Mouse (Mus musculus): ENCODE data around the gene Sh2b2.

The Sh2b2 gene

DNA sequence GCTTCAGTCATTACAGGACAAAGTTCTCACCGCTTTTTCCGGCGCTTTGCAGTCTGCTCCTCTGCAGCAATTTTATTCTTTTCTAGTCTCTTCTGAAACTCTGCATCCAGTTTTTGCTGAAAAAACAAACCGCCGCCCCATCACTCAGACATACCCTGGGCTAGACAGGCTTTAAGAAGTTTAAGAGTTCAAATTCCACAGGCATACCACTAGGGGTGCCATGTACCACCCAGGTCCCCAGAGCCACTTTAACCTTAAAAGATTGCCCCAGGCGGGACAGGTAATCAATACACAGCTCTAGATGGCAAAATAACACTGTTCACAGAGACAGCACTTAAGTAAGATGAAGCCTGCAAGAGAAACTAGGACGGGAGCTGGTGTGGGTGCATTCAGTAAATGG, 54.5 kb downstream of the Sh2b2 start:
- in situ Hi-C loops (cut with MboI; ENCODE audit: low sequenced_read_pairs) = no loop called here

- in situ Hi-C loops (cut with MboI; ENCODE audit: low sequenced_read_pairs) = no loop called here
Observed at GRCm38 (mm10) chr5:136186723-136187122, 59.6 kb downstream of the Sh2b2 start.

DNA sequence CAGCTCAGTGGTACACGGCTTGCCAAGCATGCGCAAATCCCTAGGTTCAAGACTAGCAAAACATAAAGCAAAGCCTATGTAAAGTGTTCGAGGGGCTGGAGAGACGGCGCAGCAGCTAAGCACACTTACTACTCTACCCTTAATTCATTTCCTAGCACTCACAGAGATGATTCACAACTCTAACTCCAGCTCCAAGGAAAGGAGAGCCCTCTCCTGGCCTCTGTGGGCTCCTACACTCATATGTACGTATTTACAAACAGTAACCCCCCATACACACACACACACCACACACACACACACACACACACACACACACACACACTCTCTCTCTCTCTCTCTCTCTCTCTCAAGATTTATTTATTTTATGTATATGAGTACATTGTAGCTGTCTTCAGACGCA, 62.6 kb downstream of the Sh2b2 start:
- in situ Hi-C loops (cut with MboI; ENCODE audit: low sequenced_read_pairs) = no loop called here

DNA sequence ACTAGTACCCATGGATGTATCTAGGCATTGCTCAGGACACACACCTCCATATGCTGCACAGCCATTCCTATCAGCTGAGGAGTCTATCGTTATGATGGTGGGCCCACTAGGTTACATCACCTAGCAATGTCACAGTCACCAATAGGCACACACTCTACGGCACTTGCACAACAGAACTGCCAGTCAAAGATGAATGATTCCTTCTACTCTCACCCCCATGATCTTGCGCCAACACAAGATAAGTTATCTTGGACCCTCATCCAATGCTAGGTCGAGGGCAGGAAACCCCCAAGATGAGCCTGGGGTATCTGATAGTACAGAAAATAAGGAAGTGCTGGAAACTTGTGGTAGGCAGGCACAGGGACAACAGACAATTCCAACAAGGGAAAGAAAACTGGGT, 63.5 kb downstream of the Sh2b2 start:
- in situ Hi-C loops (cut with MboI; ENCODE audit: low sequenced_read_pairs) = no loop called here

- in situ Hi-C loops (cut with MboI; ENCODE audit: low sequenced_read_pairs) = no loop called here
Observed at GRCm38 (mm10) chr5:136182049-136182448, 64.3 kb downstream of the Sh2b2 start.

DNA sequence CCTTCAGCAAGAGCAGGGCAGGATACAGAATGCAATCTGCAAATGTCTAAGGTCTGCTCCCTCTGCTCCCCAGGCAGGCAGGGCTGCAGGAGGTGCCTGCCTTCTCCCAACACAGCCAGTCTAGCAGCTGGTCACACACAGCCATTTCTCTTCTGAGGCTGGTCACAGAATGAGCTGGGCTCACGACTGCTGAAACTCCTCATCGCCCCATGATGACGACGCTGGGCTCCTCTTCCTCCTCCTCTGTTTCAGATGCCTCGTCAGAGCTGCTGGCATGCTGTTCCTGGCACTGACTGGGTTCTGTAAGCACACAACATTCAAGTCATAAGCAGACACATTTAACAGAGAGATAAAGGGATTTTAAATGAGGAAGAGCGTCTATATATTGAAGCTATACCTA, 65.2 kb downstream of the Sh2b2 start:
- in situ Hi-C loops (cut with MboI; ENCODE audit: low sequenced_read_pairs) = no loop called here

DNA sequence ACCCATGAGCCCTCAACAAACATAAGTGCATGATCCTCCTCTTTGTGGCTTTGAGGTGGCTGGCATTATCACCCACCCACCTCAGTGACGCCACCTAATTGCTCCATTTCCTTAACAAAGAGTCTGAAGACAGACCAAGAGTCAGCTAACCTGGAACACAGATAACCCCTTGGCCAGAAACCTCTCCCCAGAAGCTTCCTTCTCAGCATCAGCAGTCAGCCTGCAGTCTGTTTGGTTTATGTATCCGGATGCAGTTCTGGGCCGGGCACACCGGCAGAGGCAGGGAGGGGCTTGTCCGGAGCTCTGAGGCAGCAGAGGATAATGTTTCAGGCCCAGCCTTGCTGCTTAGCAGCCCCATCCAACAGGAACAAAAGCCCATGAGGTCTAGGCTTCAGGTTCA, 66.8 kb downstream of the Sh2b2 start:
- in situ Hi-C loops (cut with MboI; ENCODE audit: low sequenced_read_pairs) = no loop called here

DNA sequence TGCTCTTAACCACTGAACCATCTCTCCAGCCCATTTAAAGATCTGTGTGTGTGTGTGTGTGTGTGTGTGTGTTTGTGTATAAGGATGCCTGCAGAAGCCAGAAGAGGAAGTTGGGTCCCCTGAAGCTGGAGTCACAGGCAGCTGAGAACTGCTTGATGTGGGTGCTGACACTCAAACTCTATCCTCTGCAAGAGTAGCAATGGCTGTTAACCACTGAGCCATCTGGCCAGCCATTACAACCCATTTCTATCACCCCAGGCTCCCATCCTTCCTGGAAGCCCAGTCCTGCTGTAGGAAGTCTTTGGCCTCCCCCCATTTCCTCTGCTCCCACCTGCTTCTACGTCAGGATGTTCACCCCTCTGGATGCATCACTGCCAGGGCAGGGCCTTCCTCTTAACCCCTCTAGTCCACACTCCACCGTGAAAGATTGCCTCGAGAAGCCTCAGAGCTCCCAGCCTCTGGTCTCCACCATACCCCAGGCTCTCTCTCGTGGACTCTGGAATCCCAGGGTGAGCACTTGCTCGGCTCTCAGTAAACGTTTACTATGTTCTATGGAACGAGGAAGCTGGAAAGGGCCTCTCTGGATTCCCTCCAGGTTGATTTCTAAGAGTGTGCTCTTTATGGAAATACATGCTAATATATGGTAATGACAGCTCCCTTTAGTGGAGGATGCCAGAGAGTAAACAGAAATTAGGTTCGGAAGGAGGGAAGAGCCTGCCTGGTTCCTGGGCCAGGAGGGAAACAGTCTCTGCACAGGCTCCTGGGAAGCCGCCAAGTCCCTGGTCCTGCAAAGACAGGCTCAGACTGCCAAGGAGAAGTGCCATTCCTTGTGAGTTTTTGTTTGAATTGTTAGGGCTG, 72.5 kb downstream of the Sh2b2 start:
- in situ Hi-C loops (cut with MboI; ENCODE audit: low sequenced_read_pairs) = no loop called here

DNA sequence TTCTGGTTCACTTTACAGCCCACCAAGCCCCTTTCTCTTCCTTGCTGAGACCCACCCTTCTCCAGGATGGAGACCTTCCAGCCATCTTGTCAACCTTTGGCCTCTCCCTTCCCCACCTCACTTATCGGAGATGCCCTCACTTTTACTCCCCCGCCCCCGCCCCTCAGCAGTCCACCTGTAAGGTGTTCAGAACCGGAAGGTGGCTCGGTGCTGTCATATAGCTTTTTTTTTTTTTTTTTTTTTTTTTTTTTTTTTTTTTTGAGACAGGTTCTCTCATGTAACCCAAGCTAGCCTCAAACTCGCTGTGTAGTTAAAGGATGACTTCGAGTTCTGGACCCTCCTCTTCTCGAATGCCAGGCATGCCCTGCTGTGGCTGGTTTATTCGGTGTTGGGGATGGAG, 73.4 kb downstream of the Sh2b2 start:
- in situ Hi-C loops (cut with MboI; ENCODE audit: low sequenced_read_pairs) = no loop called here

- in situ Hi-C loops (cut with MboI; ENCODE audit: low sequenced_read_pairs) = no loop called here
Observed at GRCm38 (mm10) chr5:136171363-136172341, 74.7 kb downstream of the Sh2b2 start.

DNA sequence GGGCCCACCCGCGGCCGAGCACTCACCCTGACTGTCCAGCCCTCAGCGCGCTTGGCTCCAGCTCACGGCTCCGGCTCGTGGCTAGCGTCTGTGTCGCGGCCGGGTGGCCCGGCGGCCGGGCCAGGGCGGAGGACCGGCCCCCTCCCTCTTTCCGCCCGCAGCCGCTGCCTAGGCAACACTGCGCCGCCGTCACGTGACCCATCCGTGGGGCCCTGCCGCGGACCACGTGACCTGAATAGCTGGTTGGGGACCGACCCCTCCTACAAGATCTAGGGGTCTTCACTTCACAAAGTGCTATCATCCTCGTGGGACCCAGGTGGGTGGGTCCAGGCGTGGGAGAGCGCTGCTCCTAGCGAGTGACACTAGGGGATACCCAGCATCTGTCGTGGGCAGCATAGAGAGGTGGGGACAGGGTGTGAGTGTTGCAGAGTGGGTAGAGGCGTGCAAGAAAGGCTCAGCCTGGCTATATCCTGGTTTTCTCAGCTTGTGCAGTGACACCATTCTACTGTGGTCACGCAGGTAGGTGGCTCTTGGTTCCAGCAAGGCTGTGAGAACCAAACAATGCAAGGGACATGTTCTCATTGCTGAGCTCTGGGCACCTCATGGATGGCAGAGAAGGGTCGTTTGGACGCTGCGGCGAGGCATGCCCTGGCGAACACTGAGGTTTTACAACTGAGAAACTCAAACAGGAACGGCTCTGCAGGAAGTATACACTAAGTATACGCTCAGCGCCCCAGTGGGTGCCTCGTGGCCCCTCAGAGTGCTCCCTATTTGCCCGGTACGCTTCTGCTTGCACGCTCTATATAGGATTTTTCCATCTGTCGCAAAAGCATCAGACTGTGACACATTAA, 75.6 kb downstream of the Sh2b2 start, which contains the start of gene Orai2:
TSS of gene Orai2 (minus strand) at position 202 of the 851 bp plus-strand sequence.
- in situ Hi-C loops (cut with MboI; ENCODE audit: low sequenced_read_pairs) = no loop called here

GRCm38 (mm10) chr5:136169626-136170511, 76.5 kb downstream of the Sh2b2 start:
- in situ Hi-C loops (cut with MboI; ENCODE audit: low sequenced_read_pairs) = no loop called here

Measured in CH12F3 (cell line).